Mouse (Mus musculus) CD4-positive, CD25-positive, alpha-beta regulatory T cell, adult 4 months (primary cell): ENCODE results near the gene Pla2g5. TPM values are rescaled to one million over a fixed set of nuclear protein-coding genes. Genes with fewer than 3 reads are reported as not detected.

Experiments used
- polyA plus RNA-seq, 2 experiments: library from polyadenylated mRNA; unstranded; fragments of 100-300 nt; shearing (Covaris generic); gene quantifications; one replicate each; pipeline ENCODE4 v1.2.1; 2017

Gene Pla2g5
- polyA plus RNA-seq, 2 experiments from 2014 or later: not detected

Other genes with a start within 250 kb of the Pla2g5 start
- gene Vwa5b1, start 227.6 kb downstream of the Pla2g5 start, polyA plus RNA-seq: not detected
- gene Pla2g2c, start 138.7 kb downstream of the Pla2g5 start, polyA plus RNA-seq: not detected
- not detected for gene Ubxn10, start 126.3 kb downstream of the Pla2g5 start, polyA plus RNA-seq
- not detected for gene Pla2g2f, start 105.9 kb downstream of the Pla2g5 start, polyA plus RNA-seq
- under 1 TPM; 0.15 to 0.85 TPM for gene Pla2g2d, start 87.7 kb downstream of the Pla2g5 start, polyA plus RNA-seq
- not detected for gene Gm13030, start 10.5 kb upstream of the Pla2g5 start, polyA plus RNA-seq
- gene Pla2g2e, start 14.5 kb upstream of the Pla2g5 start, polyA plus RNA-seq: not detected
- under 1 TPM in 1 of 2 experiments, not detected in 1; 0.62 TPM for gene Otud3, start 50.5 kb upstream of the Pla2g5 start, polyA plus RNA-seq
- not detected for gene Rnf186, start 103.6 kb upstream of the Pla2g5 start, polyA plus RNA-seq
- 10 to 100 TPM; 22.5 to 44.8 TPM for gene Tmco4, start 109.4 kb upstream of the Pla2g5 start, polyA plus RNA-seq
- gene Htr6, start 212.1 kb upstream of the Pla2g5 start, polyA plus RNA-seq: not detected
- under 1 TPM; 0.46 to 0.78 TPM for gene Nbl1, start 229.5 kb upstream of the Pla2g5 start, polyA plus RNA-seq